Mouse (Mus musculus): ENCODE measurements at regions not wholly inside any gene's neighbourhood (a gene's known extent, or its start where the extent isn't known, plus 50 kb on each side); places are given as distances from the start of the nearest gene placed in this dataset.
"Not testable (repeated sequence)": the region's sequence is repeated elsewhere in the genome, so short reads cannot be mapped to it uniquely, and the experiment has no call there.

DNA sequence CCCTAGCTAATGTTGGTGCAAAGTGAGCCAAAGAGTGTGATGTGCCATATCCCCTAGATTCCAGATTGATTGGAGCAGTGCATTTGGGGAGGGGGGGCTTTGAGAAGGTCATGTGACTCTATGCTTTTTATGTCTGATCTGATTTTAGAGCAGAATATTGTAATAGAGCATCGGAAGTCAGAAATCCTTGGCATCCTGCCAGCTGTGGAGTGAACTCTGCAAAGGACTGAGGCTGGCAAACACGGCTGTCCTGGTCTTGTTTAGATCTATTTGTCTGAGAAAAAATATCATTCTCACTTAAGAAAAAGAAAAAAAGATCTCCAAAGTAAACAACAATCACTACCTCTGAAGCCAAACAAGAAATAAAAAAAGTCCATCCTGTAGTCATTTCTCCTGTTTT lies 530.8 kb upstream of the Klhl29 start:
- in situ Hi-C loops (cut with MboI; ENCODE audit: low sequenced_read_pairs in 2 of 2, unreplicated experiment in 2 of 2): no loop called here
- Histone ChIP-seq H3K36me3 (ENCODE audit: control insufficient read depth, insufficient read depth, low read length, poor library complexity, severe bottlenecking) (no peaks in the 10 kb centered on the region), H3K4me3 (ENCODE audit: insufficient read depth in 1 of 2, low read depth in 1 of 2, low read length in 2 of 2, poor library complexity in 1 of 2, severe bottlenecking in 1 of 2) (no peak overlapping the region), H3K27ac (ENCODE audit: insufficient read depth, low read depth, low read length, poor library complexity, severe bottlenecking) (no peak overlapping the region), H3K4me1 (ENCODE audit: control insufficient read depth in 2 of 2, insufficient read depth in 2 of 2, low read length in 2 of 2, poor library complexity in 1 of 2) (no peaks in the 10 kb centered on the region), H3K9ac (ENCODE audit: insufficient read depth, low read depth, low read length, poor library complexity, severe bottlenecking) (no peak overlapping the region), H3K9me3 (ENCODE audit: control insufficient read depth, insufficient read depth, low read depth, low read length) (no peaks in the 10 kb centered on the region)
- TF ChIP-seq ZNF384 (IDR thresholded peaks at IDR 0.05; ENCODE audit: low read depth, low read length): no peak
- TF ChIP-seq HCFC1 (IDR thresholded peaks at IDR 0.05; ENCODE audit: borderline replicate concordance, insufficient read depth, low read length): no peak
- TF ChIP-seq CHD2 (IDR thresholded peaks at IDR 0.05; ENCODE audit: low read depth, low read length): no peak
- no peak for DNase-seq (ENCODE audit: low read depth, low spot score)

- H3K4me3 ChIP-seq (ENCODE audit: insufficient read depth in 1 of 2, low read depth in 1 of 2, low read length in 2 of 2, poor library complexity in 1 of 2, severe bottlenecking in 1 of 2); in situ Hi-C loops (cut with MboI; ENCODE audit: low sequenced_read_pairs in 2 of 2, unreplicated experiment in 2 of 2); H3K27ac ChIP-seq (ENCODE audit: insufficient read depth, low read depth, low read length, poor library complexity, severe bottlenecking); H3K36me3 ChIP-seq (ENCODE audit: control insufficient read depth, insufficient read depth, low read length, poor library complexity, severe bottlenecking); H3K9me3 ChIP-seq (ENCODE audit: control insufficient read depth, insufficient read depth, low read depth, low read length); H3K9ac ChIP-seq (ENCODE audit: insufficient read depth, low read depth, low read length, poor library complexity, severe bottlenecking); DNase-seq (ENCODE audit: low read depth, low spot score); H3K4me1 ChIP-seq (ENCODE audit: control insufficient read depth in 2 of 2, insufficient read depth in 2 of 2, low read length in 2 of 2, poor library complexity in 1 of 2): not testable (repeated sequence)
Observed at GRCm38 (mm10) chr12:5891786-5892185, 516.3 kb upstream of the Klhl29 start.

GRCm38 (mm10) chr12:5866701-5867100 lies 491.2 kb upstream of the Klhl29 start:
- no peak overlapping the region for H3K4me3 ChIP-seq (ENCODE audit: insufficient read depth in 1 of 2, low read depth in 1 of 2, low read length in 2 of 2, poor library complexity in 1 of 2, severe bottlenecking in 1 of 2)
- H3K27ac ChIP-seq (ENCODE audit: insufficient read depth, low read depth, low read length, poor library complexity, severe bottlenecking): no peak overlapping the region
- no peaks in the 10 kb centered on the region for H3K36me3 ChIP-seq (ENCODE audit: control insufficient read depth, insufficient read depth, low read length, poor library complexity, severe bottlenecking)
- no peak for DNase-seq (ENCODE audit: low read depth, low spot score)
- in situ Hi-C loops (cut with MboI; ENCODE audit: low sequenced_read_pairs in 2 of 2, unreplicated experiment in 2 of 2): no loop called here
- no peak overlapping the region for H3K9ac ChIP-seq (ENCODE audit: insufficient read depth, low read depth, low read length, poor library complexity, severe bottlenecking)
- no peaks in the 10 kb centered on the region for H3K9me3 ChIP-seq (ENCODE audit: control insufficient read depth, insufficient read depth, low read depth, low read length)
- H3K4me1 ChIP-seq (ENCODE audit: control insufficient read depth in 2 of 2, insufficient read depth in 2 of 2, low read length in 2 of 2, poor library complexity in 1 of 2): no peaks in the 10 kb centered on the region
- TF ChIP-seq ZNF384 (IDR thresholded peaks at IDR 0.05; ENCODE audit: low read depth, low read length) (no peak), CHD2 (IDR thresholded peaks at IDR 0.05; ENCODE audit: low read depth, low read length) (no peak), MAFK (IDR thresholded peaks at IDR 0.05; ENCODE audit: insufficient read depth, low read depth, low read length) (no peak), HCFC1 (IDR thresholded peaks at IDR 0.05; ENCODE audit: borderline replicate concordance, insufficient read depth, low read length) (no peak), ZC3H11A (IDR thresholded peaks at IDR 0.05; ENCODE audit: borderline replicate concordance, low read depth, low read length) (no peak)

DNA sequence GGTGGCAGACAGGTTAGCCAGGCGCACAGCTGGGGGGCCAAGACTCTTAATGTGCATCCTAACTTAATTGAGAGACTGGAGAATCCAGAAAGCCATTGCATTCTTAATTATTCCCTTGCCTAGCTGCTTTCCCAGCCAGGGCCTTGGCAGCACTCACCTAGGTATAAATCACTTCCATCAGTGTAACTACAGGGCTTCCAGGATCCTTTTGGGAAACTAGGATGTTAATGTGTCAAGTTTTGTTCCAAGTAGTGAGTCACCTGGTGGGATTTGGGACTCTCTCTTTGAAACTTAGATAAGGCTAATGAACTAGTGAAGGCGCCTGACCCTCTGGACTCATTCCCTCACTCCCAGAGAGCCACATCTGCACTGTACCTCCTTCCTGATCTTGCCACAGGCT lies 484.3 kb upstream of the Klhl29 start:
- H3K4me1 ChIP-seq (ENCODE audit: control insufficient read depth in 2 of 2, insufficient read depth in 2 of 2, low read length in 2 of 2, poor library complexity in 1 of 2): no peaks in the 10 kb centered on the region
- H3K9me3 ChIP-seq (ENCODE audit: control insufficient read depth, insufficient read depth, low read depth, low read length): no peaks in the 10 kb centered on the region
- in situ Hi-C loops (cut with MboI; ENCODE audit: low sequenced_read_pairs in 2 of 2, unreplicated experiment in 2 of 2): no loop called here
- DNase-seq (ENCODE audit: low read depth, low spot score): no peak
- no peak overlapping the region for H3K4me3 ChIP-seq (ENCODE audit: insufficient read depth in 1 of 2, low read depth in 1 of 2, low read length in 2 of 2, poor library complexity in 1 of 2, severe bottlenecking in 1 of 2)
- no peak overlapping the region for H3K27ac ChIP-seq (ENCODE audit: insufficient read depth, low read depth, low read length, poor library complexity, severe bottlenecking)
- no peaks in the 10 kb centered on the region for H3K36me3 ChIP-seq (ENCODE audit: control insufficient read depth, insufficient read depth, low read length, poor library complexity, severe bottlenecking)
- TF ChIP-seq ZNF384 (IDR thresholded peaks at IDR 0.05; ENCODE audit: low read depth, low read length) (no peak), ZC3H11A (IDR thresholded peaks at IDR 0.05; ENCODE audit: borderline replicate concordance, low read depth, low read length) (no peak), MAFK (IDR thresholded peaks at IDR 0.05; ENCODE audit: insufficient read depth, low read depth, low read length) (no peak), CHD2 (IDR thresholded peaks at IDR 0.05; ENCODE audit: low read depth, low read length) (no peak), HCFC1 (IDR thresholded peaks at IDR 0.05; ENCODE audit: borderline replicate concordance, insufficient read depth, low read length) (no peak)
- no peak overlapping the region for H3K9ac ChIP-seq (ENCODE audit: insufficient read depth, low read depth, low read length, poor library complexity, severe bottlenecking)

DNA sequence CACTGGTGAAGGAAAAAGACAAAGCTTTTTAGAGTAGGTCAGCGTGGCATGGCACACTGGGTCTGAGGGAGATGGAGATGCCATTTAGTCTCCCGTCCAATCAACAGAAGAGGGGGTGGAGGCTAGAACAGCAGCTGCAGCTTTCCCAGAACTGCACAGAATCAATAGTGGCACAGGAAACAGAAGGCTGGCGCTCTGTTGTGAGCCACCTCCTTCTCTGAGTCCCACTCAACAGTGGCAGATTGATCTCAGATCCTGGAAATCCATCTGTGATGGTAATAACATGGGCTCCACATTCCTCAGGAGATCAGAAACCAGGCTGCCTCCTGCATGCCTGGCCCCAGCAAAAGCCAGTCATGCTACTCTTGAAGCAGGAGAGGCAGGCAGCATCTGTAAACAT lies 480.9 kb upstream of the Klhl29 start:
- H3K4me1 ChIP-seq (ENCODE audit: control insufficient read depth in 2 of 2, insufficient read depth in 2 of 2, low read length in 2 of 2, poor library complexity in 1 of 2): no peaks in the 10 kb centered on the region
- in situ Hi-C loops (cut with MboI; ENCODE audit: low sequenced_read_pairs in 2 of 2, unreplicated experiment in 2 of 2): no loop called here
- no peak overlapping the region for H3K9ac ChIP-seq (ENCODE audit: insufficient read depth, low read depth, low read length, poor library complexity, severe bottlenecking)
- no peak overlapping the region for H3K4me3 ChIP-seq (ENCODE audit: insufficient read depth in 1 of 2, low read depth in 1 of 2, low read length in 2 of 2, poor library complexity in 1 of 2, severe bottlenecking in 1 of 2)
- TF ChIP-seq HCFC1 (IDR thresholded peaks at IDR 0.05; ENCODE audit: borderline replicate concordance, insufficient read depth, low read length) (no peak), MAFK (IDR thresholded peaks at IDR 0.05; ENCODE audit: insufficient read depth, low read depth, low read length) (no peak), CHD2 (IDR thresholded peaks at IDR 0.05; ENCODE audit: low read depth, low read length) (no peak), ZC3H11A (IDR thresholded peaks at IDR 0.05; ENCODE audit: borderline replicate concordance, low read depth, low read length) (no peak), ZNF384 (IDR thresholded peaks at IDR 0.05; ENCODE audit: low read depth, low read length) (no peak)
- no peak for DNase-seq (ENCODE audit: low read depth, low spot score)
- H3K27ac ChIP-seq (ENCODE audit: insufficient read depth, low read depth, low read length, poor library complexity, severe bottlenecking): no peak overlapping the region
- H3K36me3 ChIP-seq (ENCODE audit: control insufficient read depth, insufficient read depth, low read length, poor library complexity, severe bottlenecking): no peaks in the 10 kb centered on the region
- H3K9me3 ChIP-seq (ENCODE audit: control insufficient read depth, insufficient read depth, low read depth, low read length): no peaks in the 10 kb centered on the region
